Mouse (Mus musculus): ENCODE results near the gene Pou2f3. TPM values are rescaled to one million over a fixed set of nuclear protein-coding genes. Genes with fewer than 3 reads are reported as not detected.

Gene Pou2f3
- polyA plus RNA-seq (2015; fragmentation: Nextera tagmentation; extraction: Ambion mirVana), result 0.19 and 0.53 TPM in 2 replicates

- H3K9ac ChIP-seq (ENCODE audit: low read length), result peak within 1 kb of the TSS; percentile 26; the same call in 1 of the 2 replicates
- H3K9me3 ChIP-seq (replicated peaks; ENCODE audit: control insufficient read depth, low read length), result no peaks in the 10 kb centered on the region
- peak within 1 kb of the TSS; percentile 49 for H3K4me2 ChIP-seq (ENCODE audit: low read depth, low read length)
- no peaks in the 10 kb centered on the region for H3K36me3 ChIP-seq (ENCODE audit: control insufficient read depth, insufficient read depth)
- H3K4me1 ChIP-seq (ENCODE audit: control insufficient read depth, insufficient read depth, low read length), result peaks cover 19% of the 10 kb centered on the region
- H3K27me3 ChIP-seq (ENCODE audit: control insufficient read depth, insufficient read depth, low read length), result peaks cover 17% of the 10 kb centered on the region
- WGBS, result 14% methylated on average over 13 of the region's 13 CpGs
- H3K27ac ChIP-seq (ENCODE audit: low read length), result peak within 1 kb of the TSS; percentile 48; the same call in 1 of the 2 replicates
- H3K4me3 ChIP-seq (ENCODE audit: low read length), result peak within 1 kb of the TSS; percentile 2; the same call in 1 of the 2 replicates
- peak; percentile 79 for ATAC-seq (replicated peaks; ENCODE audit: extremely low read depth, insufficient read depth, low FRiP score)
Measured at GRCm38 (mm10) chr9:43210190-43210682, at the start of gene Pou2f3. TSS of gene Pou2f3 (minus strand) at chr9:43210369.

GRCm38 (mm10) chr9:43253271-43253681 lies 43.1 kb upstream of the Pou2f3 start:
- Histone ChIP-seq H3K4me3 (ENCODE audit: low read length) (no peak overlapping the region), H3K27me3 (ENCODE audit: control insufficient read depth, insufficient read depth, low read length) (no peaks in the 10 kb centered on the region), H3K9ac (ENCODE audit: low read length) (no peak overlapping the region), H3K27ac (ENCODE audit: low read length) (0 out of 2 replicates have a peak overlapping the region, but pooled peaks have one; percentile 37), H3K9me3 (replicated peaks; ENCODE audit: control insufficient read depth, low read length) (no peaks in the 10 kb centered on the region), H3K36me3 (ENCODE audit: control insufficient read depth, insufficient read depth) (no peaks in the 10 kb centered on the region), H3K4me1 (ENCODE audit: control insufficient read depth, insufficient read depth, low read length) (no peaks in the 10 kb centered on the region; the same call in 1 of the 2 replicates), H3K4me2 (ENCODE audit: low read depth, low read length) (no peak overlapping the region)
- 31% methylated on average over 5 of the region's 5 CpGs for WGBS
- ATAC-seq (replicated peaks; ENCODE audit: extremely low read depth, insufficient read depth, low FRiP score), result no peak; the same call in 1 of the 2 replicates

GRCm38 (mm10) chr9:43252790-43253189 lies 42.6 kb upstream of the Pou2f3 start:
- Histone ChIP-seq H3K36me3 (ENCODE audit: control insufficient read depth, insufficient read depth) (no peaks in the 10 kb centered on the region), H3K4me3 (ENCODE audit: low read length) (no peak overlapping the region), H3K4me2 (ENCODE audit: low read depth, low read length) (no peak overlapping the region), H3K9me3 (replicated peaks; ENCODE audit: control insufficient read depth, low read length) (no peaks in the 10 kb centered on the region), H3K4me1 (ENCODE audit: control insufficient read depth, insufficient read depth, low read length) (no peaks in the 10 kb centered on the region; the same call in 1 of the 2 replicates), H3K9ac (ENCODE audit: low read length) (no peak overlapping the region), H3K27me3 (ENCODE audit: control insufficient read depth, insufficient read depth, low read length) (no peaks in the 10 kb centered on the region), H3K27ac (ENCODE audit: low read length) (peak overlapping the region; percentile 24; the same call in 1 of the 2 replicates)
- ATAC-seq (replicated peaks; ENCODE audit: extremely low read depth, insufficient read depth, low FRiP score), result no peak
- WGBS, result 63% methylated on average over 3 of the region's 3 CpGs

DNA sequence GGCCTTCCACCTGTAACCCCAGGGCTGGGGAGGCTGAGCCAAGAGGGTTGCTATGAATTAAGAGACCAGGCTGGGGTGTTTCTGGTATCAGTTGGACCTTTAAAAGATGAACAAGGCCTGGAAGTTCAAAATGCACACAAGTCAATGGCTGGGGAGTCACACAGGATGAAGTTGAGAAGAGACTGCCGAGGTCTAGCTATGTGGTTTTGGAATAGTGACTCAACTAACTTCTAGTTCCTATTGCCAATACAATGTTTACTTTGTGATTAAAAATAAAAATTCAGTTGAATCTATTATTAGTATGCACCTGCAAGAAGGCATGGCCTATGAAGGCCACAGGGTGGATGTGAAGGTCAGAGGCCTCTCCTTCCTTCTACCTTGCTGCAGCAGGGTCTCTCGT lies 41.6 kb upstream of the Pou2f3 start:
- ATAC-seq (replicated peaks; ENCODE audit: extremely low read depth, insufficient read depth, low FRiP score), result no peak
- no peaks in the 10 kb centered on the region for H3K36me3 ChIP-seq (ENCODE audit: control insufficient read depth, insufficient read depth)

DNA sequence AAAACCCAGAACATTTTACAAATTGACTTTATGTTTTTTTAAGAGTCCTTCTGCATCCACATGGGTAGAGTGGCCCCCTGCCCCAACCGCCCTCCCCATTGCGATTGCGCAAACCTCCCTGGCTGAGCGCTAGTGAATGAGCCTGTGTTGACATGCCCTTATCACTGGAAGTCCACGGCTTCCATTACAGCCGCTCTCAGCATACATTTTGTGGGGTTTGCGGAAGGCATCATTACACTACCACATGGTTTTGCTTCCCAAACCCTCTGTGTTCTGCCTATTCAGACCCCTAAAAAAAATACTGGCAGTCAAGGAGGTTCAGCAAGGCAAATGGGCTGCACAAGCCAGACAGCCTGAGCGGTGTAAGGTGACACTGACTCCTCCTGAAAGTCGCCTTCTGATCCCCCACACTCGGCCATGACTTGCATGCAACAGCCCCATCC lies 36.6 kb upstream of the Pou2f3 start:
- no peak; the same call in 1 of the 2 replicates for ATAC-seq (replicated peaks; ENCODE audit: extremely low read depth, insufficient read depth, low FRiP score)
- H3K4me1 ChIP-seq (ENCODE audit: control insufficient read depth, insufficient read depth, low read length), result peaks cover 10% of the 10 kb centered on the region
- peak overlapping the region; percentile 10; the same call in 1 of the 2 replicates for H3K4me3 ChIP-seq (ENCODE audit: low read length)

More for the DNA sequence above, 41.6 kb upstream of the Pou2f3 start:
- Histone ChIP-seq H3K4me3 (ENCODE audit: low read length) (no peak overlapping the region), H3K27ac (ENCODE audit: low read length) (no peak overlapping the region), H3K9ac (ENCODE audit: low read length) (no peak overlapping the region), H3K27me3 (ENCODE audit: control insufficient read depth, insufficient read depth, low read length) (no peaks in the 10 kb centered on the region), H3K9me3 (replicated peaks; ENCODE audit: control insufficient read depth, low read length) (no peaks in the 10 kb centered on the region), H3K4me1 (ENCODE audit: control insufficient read depth, insufficient read depth, low read length) (peaks cover 2% of the 10 kb centered on the region), H3K4me2 (ENCODE audit: low read depth, low read length) (no peak overlapping the region)
- 73% methylated on average over 2 of the region's 2 CpGs for WGBS

DNA sequence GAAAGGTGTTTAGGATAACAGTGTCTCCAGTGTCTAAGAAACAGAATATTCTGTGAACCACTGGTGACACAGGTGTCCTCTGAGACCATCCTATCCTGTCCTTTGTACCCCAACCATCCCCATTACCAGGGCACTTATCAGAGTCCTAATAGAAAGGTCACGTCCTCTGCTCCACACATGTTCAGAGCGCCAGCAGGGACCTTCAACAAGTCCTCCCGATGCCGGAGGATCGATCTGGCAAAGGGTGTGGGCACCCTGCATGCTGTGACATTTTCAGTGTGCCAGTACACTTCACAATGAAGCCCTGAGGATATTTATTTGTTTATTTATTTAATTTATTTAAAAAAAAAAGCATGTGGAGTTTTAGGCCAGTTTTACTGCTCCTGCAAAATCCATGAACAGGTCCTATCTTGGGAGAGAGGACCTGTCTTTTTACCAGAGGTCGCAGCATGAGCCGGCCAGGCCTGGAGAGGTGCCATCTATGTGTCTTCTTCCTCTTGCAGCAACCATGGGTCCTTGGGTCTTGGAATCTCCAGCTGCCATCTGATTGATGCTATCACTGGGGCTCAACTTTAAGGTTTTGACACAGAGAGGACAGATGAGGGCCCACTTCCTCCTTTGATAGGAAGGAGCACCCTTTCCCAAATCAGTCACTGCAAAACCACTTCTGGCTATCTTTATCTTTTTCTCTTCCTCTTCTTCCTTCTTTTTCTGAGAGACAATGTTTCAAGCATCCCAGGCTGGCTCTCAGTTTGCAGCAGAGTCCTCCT lies 35.8 kb upstream of the Pou2f3 start:
- no peak overlapping the region for H3K4me2 ChIP-seq (ENCODE audit: low read depth, low read length)
- no peak overlapping the region for H3K9ac ChIP-seq (ENCODE audit: low read length)
- H3K27ac ChIP-seq (ENCODE audit: low read length), result no peak overlapping the region
- H3K9me3 ChIP-seq (replicated peaks; ENCODE audit: control insufficient read depth, low read length), result no peaks in the 10 kb centered on the region
- ATAC-seq (replicated peaks; ENCODE audit: extremely low read depth, insufficient read depth, low FRiP score), result no peak
- 70% methylated on average over 7 of the region's 7 CpGs for WGBS
- H3K4me1 ChIP-seq (ENCODE audit: control insufficient read depth, insufficient read depth, low read length), result peaks cover 10% of the 10 kb centered on the region
- no peak overlapping the region for H3K4me3 ChIP-seq (ENCODE audit: low read length)
- no peaks in the 10 kb centered on the region for H3K36me3 ChIP-seq (ENCODE audit: control insufficient read depth, insufficient read depth)
- H3K27me3 ChIP-seq (ENCODE audit: control insufficient read depth, insufficient read depth, low read length), result no peaks in the 10 kb centered on the region

More for the DNA sequence above, 36.6 kb upstream of the Pou2f3 start:
- Histone ChIP-seq H3K27ac (ENCODE audit: low read length) (no peak overlapping the region), H3K27me3 (ENCODE audit: control insufficient read depth, insufficient read depth, low read length) (no peaks in the 10 kb centered on the region), H3K9ac (ENCODE audit: low read length) (no peak overlapping the region), H3K4me2 (ENCODE audit: low read depth, low read length) (peak overlapping the region; percentile 51), H3K9me3 (replicated peaks; ENCODE audit: control insufficient read depth, low read length) (no peaks in the 10 kb centered on the region), H3K36me3 (ENCODE audit: control insufficient read depth, insufficient read depth) (no peaks in the 10 kb centered on the region)
- WGBS, result 12% methylated on average over 10 of the region's 10 CpGs

DNA sequence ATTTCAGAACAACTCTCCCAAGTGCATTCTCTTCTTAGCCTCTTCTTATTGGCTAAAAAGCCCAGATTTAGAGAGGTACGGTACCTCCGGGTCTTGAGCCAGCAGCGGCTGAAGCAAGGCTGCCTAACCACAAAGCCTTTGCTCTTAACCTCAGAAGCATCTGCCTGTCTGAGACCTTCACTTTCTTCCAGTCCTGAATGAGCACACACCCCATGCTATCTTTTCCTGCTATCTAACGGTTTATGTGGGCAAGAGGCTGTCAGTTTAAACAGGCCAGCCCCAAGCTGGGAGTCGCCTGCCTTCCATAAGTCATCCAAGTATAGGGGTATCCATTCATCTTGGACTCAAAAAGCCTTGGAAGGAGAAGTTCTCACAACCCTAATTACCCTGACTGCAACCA lies 32.3 kb upstream of the Pou2f3 start:
- ATAC-seq (replicated peaks; ENCODE audit: extremely low read depth, insufficient read depth, low FRiP score), result no peak
- Histone ChIP-seq H3K9ac (ENCODE audit: low read length) (no peak overlapping the region), H3K36me3 (ENCODE audit: control insufficient read depth, insufficient read depth) (no peaks in the 10 kb centered on the region), H3K27ac (ENCODE audit: low read length) (no peak overlapping the region), H3K4me2 (ENCODE audit: low read depth, low read length) (no peak overlapping the region), H3K4me3 (ENCODE audit: low read length) (no peak overlapping the region), H3K4me1 (ENCODE audit: control insufficient read depth, insufficient read depth, low read length) (peaks cover 23% of the 10 kb centered on the region), H3K27me3 (ENCODE audit: control insufficient read depth, insufficient read depth, low read length) (no peaks in the 10 kb centered on the region), H3K9me3 (replicated peaks; ENCODE audit: control insufficient read depth, low read length) (no peaks in the 10 kb centered on the region)
- 73% methylated on average over 5 of the region's 5 CpGs for WGBS

DNA sequence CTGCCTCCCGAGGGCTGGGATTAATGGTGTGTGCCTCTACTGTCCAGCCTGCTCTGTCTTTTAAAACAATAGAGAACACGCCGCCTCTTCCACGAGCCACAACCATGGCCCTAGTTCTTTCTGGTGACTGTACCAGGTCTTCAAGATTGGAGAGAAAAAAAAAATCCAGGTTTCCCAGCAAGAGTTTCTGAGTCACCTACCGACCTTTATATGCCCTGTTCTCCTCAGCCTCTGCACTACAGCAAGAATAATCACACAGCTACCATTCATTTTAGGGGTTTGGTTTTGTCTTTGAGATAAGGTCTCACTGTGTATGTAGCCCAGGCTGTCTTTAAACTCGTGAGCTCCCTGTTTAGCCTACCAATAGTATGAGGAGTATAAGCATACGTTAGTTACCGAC lies 31.8 kb upstream of the Pou2f3 start:
- no peak overlapping the region for H3K4me3 ChIP-seq (ENCODE audit: low read length)
- ATAC-seq (replicated peaks; ENCODE audit: extremely low read depth, insufficient read depth, low FRiP score), result no peak
- no peak overlapping the region for H3K27ac ChIP-seq (ENCODE audit: low read length)
- H3K4me1 ChIP-seq (ENCODE audit: control insufficient read depth, insufficient read depth, low read length), result peaks cover 22% of the 10 kb centered on the region
- WGBS, result 80% methylated on average over 8 of the region's 8 CpGs
- no peaks in the 10 kb centered on the region for H3K36me3 ChIP-seq (ENCODE audit: control insufficient read depth, insufficient read depth)
- no peak overlapping the region for H3K4me2 ChIP-seq (ENCODE audit: low read depth, low read length)
- no peaks in the 10 kb centered on the region for H3K27me3 ChIP-seq (ENCODE audit: control insufficient read depth, insufficient read depth, low read length)
- no peak overlapping the region for H3K9ac ChIP-seq (ENCODE audit: low read length)
- H3K9me3 ChIP-seq (replicated peaks; ENCODE audit: control insufficient read depth, low read length), result no peaks in the 10 kb centered on the region

- ATAC-seq (replicated peaks; ENCODE audit: extremely low read depth, insufficient read depth, low FRiP score), result no peak
- 49% methylated on average over 4 of the region's 4 CpGs for WGBS
- H3K4me3 ChIP-seq (ENCODE audit: low read length), result no peak overlapping the region
- H3K9ac ChIP-seq (ENCODE audit: low read length), result no peak overlapping the region
- no peaks in the 10 kb centered on the region for H3K36me3 ChIP-seq (ENCODE audit: control insufficient read depth, insufficient read depth)
- peaks cover 16% of the 10 kb centered on the region for H3K4me1 ChIP-seq (ENCODE audit: control insufficient read depth, insufficient read depth, low read length)
- no peaks in the 10 kb centered on the region for H3K27me3 ChIP-seq (ENCODE audit: control insufficient read depth, insufficient read depth, low read length)
- H3K27ac ChIP-seq (ENCODE audit: low read length), result no peak overlapping the region
- H3K9me3 ChIP-seq (replicated peaks; ENCODE audit: control insufficient read depth, low read length), result no peaks in the 10 kb centered on the region
- H3K4me2 ChIP-seq (ENCODE audit: low read depth, low read length), result no peak overlapping the region
Measured at GRCm38 (mm10) chr9:43241291-43241690, 31.1 kb upstream of the Pou2f3 start.
